Mouse (Mus musculus): ENCODE results near the gene Brinp1. TPM values are rescaled to one million over a fixed set of nuclear protein-coding genes. Genes with fewer than 3 reads are reported as not detected.
"Not testable (repeated sequence)": the region's sequence is repeated elsewhere in the genome, so short reads cannot be mapped to it uniquely, and the experiment has no call there.

Brinp1 gene
- polyA plus RNA-seq, 1 experiment from 2014 or later, result 9.7 TPM

- DNase-seq (ENCODE audit: low spot score) (no peak), ATAC-seq (replicated peaks; ENCODE audit: low FRiP score, low TSS enrichment, low read depth) (no peak)
- Histone ChIP-seq H3K4me1 (replicated peaks; ENCODE audit: control insufficient read depth, insufficient read depth, low read length) (no peaks in the 10 kb centered on the region), H3K36me3 (ENCODE audit: control insufficient read depth, insufficient read depth, low read length) (no peaks in the 10 kb centered on the region), H3K4me3 (ENCODE audit: low read depth, low read length) (no peak overlapping the region), H3K27ac (ENCODE audit: low read depth) (no peak overlapping the region), H3K27me3 (replicated peaks; ENCODE audit: control insufficient read depth, insufficient read depth, low read length) (no peaks in the 10 kb centered on the region), H3K9me3 (ENCODE audit: control insufficient read depth, low read length) (no peaks in the 10 kb centered on the region), H3K4me2 (ENCODE audit: low read length) (no peak overlapping the region), H3K9ac (ENCODE audit: low read length) (no peak overlapping the region)
- WGBS, result 78% methylated on average over 4 of the region's 4 CpGs
Measured at GRCm38 (mm10) chr4:68865135-68865767, 88.9 kb downstream of the Brinp1 start.

GRCm38 (mm10) chr4:68864668-68865067, 89.5 kb downstream of the Brinp1 start:
- WGBS, result 97% methylated on average over 2 of the region's 2 CpGs
- H3K4me3 ChIP-seq (ENCODE audit: low read depth, low read length), result no peak overlapping the region
- DNase-seq (ENCODE audit: low spot score), result no peak
- H3K27ac ChIP-seq (ENCODE audit: low read depth), result no peak overlapping the region
- no peaks in the 10 kb centered on the region for H3K27me3 ChIP-seq (replicated peaks; ENCODE audit: control insufficient read depth, insufficient read depth, low read length)
- no peak overlapping the region for H3K9ac ChIP-seq (ENCODE audit: low read length)
- H3K9me3 ChIP-seq (ENCODE audit: control insufficient read depth, low read length), result no peaks in the 10 kb centered on the region
- H3K4me1 ChIP-seq (replicated peaks; ENCODE audit: control insufficient read depth, insufficient read depth, low read length), result no peaks in the 10 kb centered on the region
- no peak for ATAC-seq (replicated peaks; ENCODE audit: low FRiP score, low TSS enrichment, low read depth)
- H3K36me3 ChIP-seq (ENCODE audit: control insufficient read depth, insufficient read depth, low read length), result no peaks in the 10 kb centered on the region
- no peak overlapping the region for H3K4me2 ChIP-seq (ENCODE audit: low read length)

- Histone ChIP-seq H3K36me3 (ENCODE audit: control insufficient read depth, insufficient read depth, low read length) (no peaks in the 10 kb centered on the region), H3K9ac (ENCODE audit: low read length) (no peak overlapping the region), H3K4me1 (replicated peaks; ENCODE audit: control insufficient read depth, insufficient read depth, low read length) (no peaks in the 10 kb centered on the region), H3K4me2 (ENCODE audit: low read length) (no peak overlapping the region), H3K27ac (ENCODE audit: low read depth) (no peak overlapping the region), H3K9me3 (ENCODE audit: control insufficient read depth, low read length) (no peaks in the 10 kb centered on the region), H3K4me3 (ENCODE audit: low read depth, low read length) (no peak overlapping the region), H3K27me3 (replicated peaks; ENCODE audit: control insufficient read depth, insufficient read depth, low read length) (no peaks in the 10 kb centered on the region)
- DNase-seq (ENCODE audit: low spot score), result no peak
- no peak for ATAC-seq (replicated peaks; ENCODE audit: low FRiP score, low TSS enrichment, low read depth)
- WGBS, result 42% methylated on average over 1 of the region's 1 CpGs
Measured at GRCm38 (mm10) chr4:68856868-68857267, 97.3 kb downstream of the Brinp1 start.

GRCm38 (mm10) chr4:68849671-68850070, 104.5 kb downstream of the Brinp1 start:
- Histone ChIP-seq H3K27me3 (replicated peaks; ENCODE audit: control insufficient read depth, insufficient read depth, low read length) (no peaks in the 10 kb centered on the region), H3K9me3 (ENCODE audit: control insufficient read depth, low read length) (no peaks in the 10 kb centered on the region), H3K9ac (ENCODE audit: low read length) (no peak overlapping the region), H3K4me2 (ENCODE audit: low read length) (no peak overlapping the region), H3K36me3 (ENCODE audit: control insufficient read depth, insufficient read depth, low read length) (no peaks in the 10 kb centered on the region), H3K4me3 (ENCODE audit: low read depth, low read length) (no peak overlapping the region), H3K4me1 (replicated peaks; ENCODE audit: control insufficient read depth, insufficient read depth, low read length) (no peaks in the 10 kb centered on the region), H3K27ac (ENCODE audit: low read depth) (no peak overlapping the region)
- DNase-seq (ENCODE audit: low spot score), result no peak
- no peak for ATAC-seq (replicated peaks; ENCODE audit: low FRiP score, low TSS enrichment, low read depth)
- 43% methylated on average over 3 of the region's 3 CpGs for WGBS

GRCm38 (mm10) chr4:68846976-68847375, 107.2 kb downstream of the Brinp1 start:
- Histone ChIP-seq H3K27ac (ENCODE audit: low read depth) (no peak overlapping the region), H3K4me2 (ENCODE audit: low read length) (no peak overlapping the region), H3K27me3 (replicated peaks; ENCODE audit: control insufficient read depth, insufficient read depth, low read length) (no peaks in the 10 kb centered on the region), H3K9me3 (ENCODE audit: control insufficient read depth, low read length) (no peaks in the 10 kb centered on the region), H3K9ac (ENCODE audit: low read length) (no peak overlapping the region), H3K4me1 (replicated peaks; ENCODE audit: control insufficient read depth, insufficient read depth, low read length) (no peaks in the 10 kb centered on the region), H3K4me3 (ENCODE audit: low read depth, low read length) (no peak overlapping the region), H3K36me3 (ENCODE audit: control insufficient read depth, insufficient read depth, low read length) (no peaks in the 10 kb centered on the region)
- 67% methylated on average over 1 of the region's 1 CpGs for WGBS
- DNase-seq (ENCODE audit: low spot score) (no peak), ATAC-seq (replicated peaks; ENCODE audit: low FRiP score, low TSS enrichment, low read depth) (no peak)

- Histone ChIP-seq H3K27ac (ENCODE audit: low read depth) (no peak overlapping the region), H3K9ac (ENCODE audit: low read length) (no peak overlapping the region), H3K4me1 (replicated peaks; ENCODE audit: control insufficient read depth, insufficient read depth, low read length) (no peaks in the 10 kb centered on the region), H3K27me3 (replicated peaks; ENCODE audit: control insufficient read depth, insufficient read depth, low read length) (no peaks in the 10 kb centered on the region), H3K9me3 (ENCODE audit: control insufficient read depth, low read length) (no peaks in the 10 kb centered on the region), H3K4me3 (ENCODE audit: low read depth, low read length) (no peak overlapping the region), H3K36me3 (ENCODE audit: control insufficient read depth, insufficient read depth, low read length) (no peaks in the 10 kb centered on the region), H3K4me2 (ENCODE audit: low read length) (no peak overlapping the region)
- no peak for DNase-seq (ENCODE audit: low spot score)
- WGBS, result 52% methylated on average over 3 of the region's 3 CpGs
- no peak for ATAC-seq (replicated peaks; ENCODE audit: low FRiP score, low TSS enrichment, low read depth)
Measured at GRCm38 (mm10) chr4:68845964-68846363, 108.2 kb downstream of the Brinp1 start.

GRCm38 (mm10) chr4:68813997-68814396, 140.2 kb downstream of the Brinp1 start:
- not testable (repeated sequence) for H3K4me1 ChIP-seq (replicated peaks; ENCODE audit: control insufficient read depth, insufficient read depth, low read length); H3K27ac ChIP-seq (ENCODE audit: low read depth); H3K4me3 ChIP-seq (ENCODE audit: low read depth, low read length); H3K27me3 ChIP-seq (replicated peaks; ENCODE audit: control insufficient read depth, insufficient read depth, low read length); H3K9ac ChIP-seq (ENCODE audit: low read length); H3K4me2 ChIP-seq (ENCODE audit: low read length); H3K36me3 ChIP-seq (ENCODE audit: control insufficient read depth, insufficient read depth, low read length); DNase-seq (ENCODE audit: low spot score); ATAC-seq (replicated peaks; ENCODE audit: low FRiP score, low TSS enrichment, low read depth); H3K9me3 ChIP-seq (ENCODE audit: control insufficient read depth, low read length)

GRCm38 (mm10) chr4:68806502-68806901, 147.7 kb downstream of the Brinp1 start:
- 67% methylated on average over 3 of the region's 3 CpGs for WGBS
- Histone ChIP-seq H3K36me3 (ENCODE audit: control insufficient read depth, insufficient read depth, low read length) (no peaks in the 10 kb centered on the region), H3K4me2 (ENCODE audit: low read length) (no peak overlapping the region), H3K27ac (ENCODE audit: low read depth) (no peak overlapping the region), H3K9ac (ENCODE audit: low read length) (no peak overlapping the region), H3K9me3 (ENCODE audit: control insufficient read depth, low read length) (no peaks in the 10 kb centered on the region), H3K27me3 (replicated peaks; ENCODE audit: control insufficient read depth, insufficient read depth, low read length) (no peaks in the 10 kb centered on the region), H3K4me1 (replicated peaks; ENCODE audit: control insufficient read depth, insufficient read depth, low read length) (no peaks in the 10 kb centered on the region), H3K4me3 (ENCODE audit: low read depth, low read length) (no peak overlapping the region)
- no peak for ATAC-seq (replicated peaks; ENCODE audit: low FRiP score, low TSS enrichment, low read depth)
- DNase-seq (ENCODE audit: low spot score), result no peak

Data from intestine, embryonic 14.5 days (tissue).